Mouse (Mus musculus) small intestine, adult 2 months (tissue): ENCODE data around the gene Csrnp3.

Experiments
- CTCF ChIP-seq: fragments of 200-500 bp; IDR thresholded peaks from 2 replicates; pipeline ENCODE4 v1.5.1; 2012; ENCODE audit warnings: low read depth, mild to moderate bottlenecking, control low read depth, inconsistent platforms, low read length, moderate library complexity, mixed read lengths; ENCODE audit not compliant: insufficient replicate concordance, insufficient read length; ENCODE audit errors: extremely low read depth
- POLR2A ChIP-seq: fragments of 200-500 bp; IDR thresholded peaks from 2 replicates; pipeline ENCODE4 v1.6.1; 2012; ENCODE audit warnings: low read depth, mild to moderate bottlenecking, control low read depth, inconsistent platforms, low read length, moderate library complexity

DNA sequence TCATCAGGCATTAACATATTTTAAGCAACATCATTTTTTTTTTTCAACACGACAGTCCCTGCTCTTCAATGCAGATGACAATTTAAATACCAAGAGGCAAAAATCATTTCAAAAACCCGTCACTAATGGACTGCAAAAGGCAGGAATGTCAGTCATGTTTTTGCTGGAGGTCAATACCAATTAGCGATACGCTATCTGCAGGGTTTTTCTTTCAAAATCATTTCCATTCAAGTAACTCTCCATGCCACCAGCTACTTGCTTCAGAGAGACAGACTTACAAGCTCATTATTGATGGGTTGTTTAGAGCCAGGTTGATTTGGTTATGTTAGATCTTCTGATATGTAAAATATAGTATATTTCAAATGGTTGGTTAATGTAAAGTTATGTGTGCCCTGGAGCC lies 145.2 kb downstream of the Csrnp3 start:
- TF ChIP-seq CTCF (no peak), POLR2A (no peak)
